Mouse (Mus musculus): ENCODE measurements around the gene Armc9.

Gene Armc9

DNA sequence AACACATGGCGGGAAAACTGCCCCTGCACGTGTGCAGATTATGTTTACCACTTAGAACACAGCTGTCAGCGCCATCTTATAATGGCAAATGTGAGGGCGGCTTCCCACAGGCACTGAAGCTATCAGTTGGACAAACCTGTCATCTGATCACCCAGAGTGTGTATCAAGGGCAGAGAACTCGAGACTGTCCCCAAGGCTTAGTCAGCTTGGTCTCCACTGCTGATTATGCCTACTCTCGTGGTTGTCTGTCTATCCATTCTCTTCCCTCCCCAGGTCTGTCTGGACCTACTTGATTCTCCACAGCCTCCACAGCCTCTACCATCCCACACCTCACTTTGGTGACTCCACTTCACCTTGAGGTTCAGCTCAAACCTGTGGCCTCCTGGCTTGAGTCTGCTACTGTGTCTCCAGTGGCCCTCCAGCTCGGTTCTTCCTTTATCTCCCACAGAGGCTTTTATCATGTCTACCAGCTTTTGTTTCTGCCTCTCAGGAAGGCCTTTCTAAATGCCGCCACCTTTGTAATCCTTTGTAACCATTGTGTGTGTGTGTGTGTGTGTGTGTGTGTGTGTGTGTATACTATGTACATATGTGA, 166.3 kb downstream of the Armc9 start:
- DNase-seq = no peak
